Mouse (Mus musculus) megakaryocyte, embryonic 14.5 days (primary cell): Measurements from ENCODE around the gene Zfp740.

Experiments
- FLI1 ChIP-seq: IDR thresholded peaks from 2 replicates; pipeline ENCODE4 v1.6.1; 2012; ENCODE audit warnings: low read length, inconsistent platforms, mixed read lengths
- GATA1 ChIP-seq: IDR thresholded peaks from 3 replicates; pipeline ENCODE4 v1.6.1; 2012; ENCODE audit warnings: mixed read lengths, low read length, inconsistent platforms, borderline replicate concordance

GRCm38 (mm10) chr15:102186239-102186638 lies 16.8 kb upstream of the Zfp740 start:
- no peak for TF ChIP-seq FLI1
- TF ChIP-seq GATA1: no peak
